Mouse (Mus musculus): Measurements from ENCODE around the gene Ndufs3. TPM values are rescaled to one million over a fixed set of nuclear protein-coding genes. Genes with fewer than 3 reads are reported as not detected.

Ndufs3 gene
- total RNA-seq, 1 experiment: 109 TPM

- H3K4me1 ChIP-seq (ENCODE audit: control insufficient read depth in 2 of 2, insufficient read depth in 2 of 2, low read length in 2 of 2, poor library complexity in 1 of 2): no peaks in the 10 kb centered on the region
- TF ChIP-seq HCFC1 (IDR thresholded peaks at IDR 0.05; ENCODE audit: borderline replicate concordance, insufficient read depth, low read length) (no peak), ZC3H11A (IDR thresholded peaks at IDR 0.05; ENCODE audit: borderline replicate concordance, low read depth, low read length) (no peak), MAFK (IDR thresholded peaks at IDR 0.05; ENCODE audit: insufficient read depth, low read depth, low read length) (no peak), ZNF384 (IDR thresholded peaks at IDR 0.05; ENCODE audit: low read depth, low read length) (no peak), CHD2 (IDR thresholded peaks at IDR 0.05; ENCODE audit: low read depth, low read length) (no peak)
- H3K9ac ChIP-seq (ENCODE audit: insufficient read depth, low read depth, low read length, poor library complexity, severe bottlenecking): no peak overlapping the region
- H3K36me3 ChIP-seq (ENCODE audit: control insufficient read depth, insufficient read depth, low read length, poor library complexity, severe bottlenecking): no peaks in the 10 kb centered on the region
- in situ Hi-C loops (cut with MboI; ENCODE audit: low sequenced_read_pairs in 2 of 2, unreplicated experiment in 2 of 2): no loop called here
- H3K4me3 ChIP-seq (ENCODE audit: insufficient read depth in 1 of 2, low read depth in 1 of 2, low read length in 2 of 2, poor library complexity in 1 of 2, severe bottlenecking in 1 of 2): no peak overlapping the region
- no peak overlapping the region for H3K27ac ChIP-seq (ENCODE audit: insufficient read depth, low read depth, low read length, poor library complexity, severe bottlenecking)
- DNase-seq (ENCODE audit: low read depth, low spot score): no peak
- no peaks in the 10 kb centered on the region for H3K9me3 ChIP-seq (ENCODE audit: control insufficient read depth, insufficient read depth, low read depth, low read length)
These were observed 30.6 kb downstream of the Ndufs3 start for GRCm38 (mm10) chr2:90874025-90874424.

GRCm38 (mm10) chr2:90871180-90871961 is 33.3 kb downstream of the Ndufs3 start:
- H3K27ac ChIP-seq (ENCODE audit: insufficient read depth, low read depth, low read length, poor library complexity, severe bottlenecking): no peak overlapping the region
- in situ Hi-C loops (cut with MboI; ENCODE audit: low sequenced_read_pairs in 2 of 2, unreplicated experiment in 2 of 2): no loop called here
- no peaks in the 10 kb centered on the region for H3K4me1 ChIP-seq (ENCODE audit: control insufficient read depth in 2 of 2, insufficient read depth in 2 of 2, low read length in 2 of 2, poor library complexity in 1 of 2)
- H3K9ac ChIP-seq (ENCODE audit: insufficient read depth, low read depth, low read length, poor library complexity, severe bottlenecking): no peak overlapping the region
- no peak overlapping the region for H3K4me3 ChIP-seq (ENCODE audit: insufficient read depth in 1 of 2, low read depth in 1 of 2, low read length in 2 of 2, poor library complexity in 1 of 2, severe bottlenecking in 1 of 2)
- no peaks in the 10 kb centered on the region for H3K9me3 ChIP-seq (ENCODE audit: control insufficient read depth, insufficient read depth, low read depth, low read length)
- DNase-seq (ENCODE audit: low read depth, low spot score): no peak
- no peak for TF ChIP-seq ZNF384 (IDR thresholded peaks at IDR 0.05; ENCODE audit: low read depth, low read length)
- no peak for TF ChIP-seq MAFK (IDR thresholded peaks at IDR 0.05; ENCODE audit: insufficient read depth, low read depth, low read length)
- TF ChIP-seq ZC3H11A (IDR thresholded peaks at IDR 0.05; ENCODE audit: borderline replicate concordance, low read depth, low read length): no peak
- TF ChIP-seq HCFC1 (IDR thresholded peaks at IDR 0.05; ENCODE audit: borderline replicate concordance, insufficient read depth, low read length): no peak
- TF ChIP-seq CHD2 (IDR thresholded peaks at IDR 0.05; ENCODE audit: low read depth, low read length): no peak
- peaks cover 4% of the 10 kb centered on the region; the same call in 1 of the 2 replicates for H3K36me3 ChIP-seq (ENCODE audit: control insufficient read depth, insufficient read depth, low read length, poor library complexity, severe bottlenecking)

GRCm38 (mm10) chr2:90870136-90870601 is 34.5 kb downstream of the Ndufs3 start:
- in situ Hi-C loops (cut with MboI; ENCODE audit: low sequenced_read_pairs in 2 of 2, unreplicated experiment in 2 of 2): no loop called here
- no peak overlapping the region for H3K4me3 ChIP-seq (ENCODE audit: insufficient read depth in 1 of 2, low read depth in 1 of 2, low read length in 2 of 2, poor library complexity in 1 of 2, severe bottlenecking in 1 of 2)
- DNase-seq (ENCODE audit: low read depth, low spot score): no peak
- no peaks in the 10 kb centered on the region for H3K4me1 ChIP-seq (ENCODE audit: control insufficient read depth in 2 of 2, insufficient read depth in 2 of 2, low read length in 2 of 2, poor library complexity in 1 of 2)
- no peak overlapping the region for H3K9ac ChIP-seq (ENCODE audit: insufficient read depth, low read depth, low read length, poor library complexity, severe bottlenecking)
- TF ChIP-seq ZNF384 (IDR thresholded peaks at IDR 0.05; ENCODE audit: low read depth, low read length) (no peak), HCFC1 (IDR thresholded peaks at IDR 0.05; ENCODE audit: borderline replicate concordance, insufficient read depth, low read length) (no peak), CHD2 (IDR thresholded peaks at IDR 0.05; ENCODE audit: low read depth, low read length) (no peak), ZC3H11A (IDR thresholded peaks at IDR 0.05; ENCODE audit: borderline replicate concordance, low read depth, low read length) (no peak), MAFK (IDR thresholded peaks at IDR 0.05; ENCODE audit: insufficient read depth, low read depth, low read length) (no peak)
- no peak overlapping the region for H3K27ac ChIP-seq (ENCODE audit: insufficient read depth, low read depth, low read length, poor library complexity, severe bottlenecking)
- H3K36me3 ChIP-seq (ENCODE audit: control insufficient read depth, insufficient read depth, low read length, poor library complexity, severe bottlenecking): peaks cover 10% of the 10 kb centered on the region
- H3K9me3 ChIP-seq (ENCODE audit: control insufficient read depth, insufficient read depth, low read depth, low read length): no peaks in the 10 kb centered on the region

- Histone ChIP-seq H3K9me3 (ENCODE audit: control insufficient read depth, insufficient read depth, low read depth, low read length) (no peaks in the 10 kb centered on the region), H3K4me3 (ENCODE audit: insufficient read depth in 1 of 2, low read depth in 1 of 2, low read length in 2 of 2, poor library complexity in 1 of 2, severe bottlenecking in 1 of 2) (no peak overlapping the region), H3K4me1 (ENCODE audit: control insufficient read depth in 2 of 2, insufficient read depth in 2 of 2, low read length in 2 of 2, poor library complexity in 1 of 2) (no peaks in the 10 kb centered on the region), H3K36me3 (ENCODE audit: control insufficient read depth, insufficient read depth, low read length, poor library complexity, severe bottlenecking) (peaks cover 19% of the 10 kb centered on the region), H3K9ac (ENCODE audit: insufficient read depth, low read depth, low read length, poor library complexity, severe bottlenecking) (no peak overlapping the region), H3K27ac (ENCODE audit: insufficient read depth, low read depth, low read length, poor library complexity, severe bottlenecking) (no peak overlapping the region)
- TF ChIP-seq MAFK (IDR thresholded peaks at IDR 0.05; ENCODE audit: insufficient read depth, low read depth, low read length) (no peak), ZNF384 (IDR thresholded peaks at IDR 0.05; ENCODE audit: low read depth, low read length) (no peak), HCFC1 (IDR thresholded peaks at IDR 0.05; ENCODE audit: borderline replicate concordance, insufficient read depth, low read length) (no peak), ZC3H11A (IDR thresholded peaks at IDR 0.05; ENCODE audit: borderline replicate concordance, low read depth, low read length) (no peak), CHD2 (IDR thresholded peaks at IDR 0.05; ENCODE audit: low read depth, low read length) (no peak)
- in situ Hi-C loops (cut with MboI; ENCODE audit: low sequenced_read_pairs in 2 of 2, unreplicated experiment in 2 of 2): no loop called here
- DNase-seq (ENCODE audit: low read depth, low spot score): peak; percentile 47
These were observed 38.1 kb downstream of the Ndufs3 start for GRCm38 (mm10) chr2:90866524-90866923.

Measured in ES-E14 (cell line).